Mouse (Mus musculus): Measurements from ENCODE around the gene Slc22a14.
A peak's percentile ranks its signal among the peaks of the same experiment; 100 is the strongest.

Gene Slc22a14

DNA sequence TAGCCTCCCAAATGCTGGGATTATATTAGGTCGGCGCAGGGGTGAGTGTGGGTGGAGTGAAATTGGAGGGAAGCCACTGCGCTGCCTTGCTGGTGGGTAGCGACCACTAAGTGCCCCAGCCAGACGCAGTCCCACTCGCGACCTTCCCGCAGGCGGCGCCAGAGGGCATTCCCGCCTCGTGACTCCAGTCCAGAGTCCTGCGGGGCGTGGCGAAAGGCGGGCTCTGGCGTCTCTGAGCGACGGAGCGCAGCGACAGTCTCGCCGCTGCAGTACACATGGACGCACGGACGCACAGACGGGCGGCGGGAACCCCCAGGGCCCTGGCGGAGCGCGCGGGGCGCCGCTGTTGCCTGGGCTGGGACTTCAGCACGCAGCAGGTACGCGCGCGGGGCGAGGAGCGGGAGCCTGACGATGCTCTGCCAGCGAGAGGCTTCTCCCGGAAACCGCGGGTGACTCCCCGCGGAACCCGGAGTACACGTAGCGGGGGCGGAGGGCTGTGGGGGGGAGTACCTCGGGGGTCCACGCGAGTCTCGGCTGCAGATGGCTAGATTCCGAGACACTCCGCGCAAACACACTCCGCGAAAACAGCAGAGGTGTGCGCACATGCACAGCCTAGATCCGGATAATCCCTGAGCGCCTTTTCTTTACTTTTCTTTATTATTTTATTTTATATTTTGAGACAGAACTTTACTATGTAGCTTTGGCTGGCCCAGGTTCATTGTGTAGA lies 7.9 kb downstream of the Slc22a14 start, which contains the start of gene Xylb:
TSS of gene Xylb (plus strand) at position 51 of the 727 bp plus-strand sequence.
- DNase-seq (ENCODE audit: extremely low read depth, low read depth), result peak; percentile 66

DNA sequence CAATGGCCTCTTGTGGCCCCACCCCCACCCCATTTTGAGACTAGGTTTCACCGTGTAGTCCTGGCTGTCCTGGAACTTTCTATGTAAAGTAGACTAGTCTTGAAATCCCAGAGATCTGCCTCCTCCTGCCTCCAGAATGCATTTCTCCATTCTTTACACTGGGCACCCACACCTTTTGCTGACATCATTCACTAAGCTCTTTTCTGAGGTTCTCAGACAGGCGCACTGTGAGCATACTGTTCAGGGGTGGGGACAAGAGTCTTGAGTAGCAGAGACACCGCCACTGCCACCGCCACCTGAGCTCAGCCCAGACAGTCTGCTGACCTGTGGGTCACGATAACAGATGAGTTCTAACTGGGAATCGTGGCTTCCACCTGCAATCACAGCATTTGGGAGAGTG lies 9.4 kb downstream of the Slc22a14 start:
- DNase-seq (ENCODE audit: extremely low read depth, low read depth), result no peak

GRCm38 (mm10) chr9:119353926-119354325 lies 11.4 kb downstream of the Slc22a14 start:
- no peak for DNase-seq (ENCODE audit: extremely low read depth, low read depth)

- DNase-seq (ENCODE audit: extremely low read depth, low read depth), result no peak
Measured at GRCm38 (mm10) chr9:119352060-119352459, 13.3 kb downstream of the Slc22a14 start.

DNA sequence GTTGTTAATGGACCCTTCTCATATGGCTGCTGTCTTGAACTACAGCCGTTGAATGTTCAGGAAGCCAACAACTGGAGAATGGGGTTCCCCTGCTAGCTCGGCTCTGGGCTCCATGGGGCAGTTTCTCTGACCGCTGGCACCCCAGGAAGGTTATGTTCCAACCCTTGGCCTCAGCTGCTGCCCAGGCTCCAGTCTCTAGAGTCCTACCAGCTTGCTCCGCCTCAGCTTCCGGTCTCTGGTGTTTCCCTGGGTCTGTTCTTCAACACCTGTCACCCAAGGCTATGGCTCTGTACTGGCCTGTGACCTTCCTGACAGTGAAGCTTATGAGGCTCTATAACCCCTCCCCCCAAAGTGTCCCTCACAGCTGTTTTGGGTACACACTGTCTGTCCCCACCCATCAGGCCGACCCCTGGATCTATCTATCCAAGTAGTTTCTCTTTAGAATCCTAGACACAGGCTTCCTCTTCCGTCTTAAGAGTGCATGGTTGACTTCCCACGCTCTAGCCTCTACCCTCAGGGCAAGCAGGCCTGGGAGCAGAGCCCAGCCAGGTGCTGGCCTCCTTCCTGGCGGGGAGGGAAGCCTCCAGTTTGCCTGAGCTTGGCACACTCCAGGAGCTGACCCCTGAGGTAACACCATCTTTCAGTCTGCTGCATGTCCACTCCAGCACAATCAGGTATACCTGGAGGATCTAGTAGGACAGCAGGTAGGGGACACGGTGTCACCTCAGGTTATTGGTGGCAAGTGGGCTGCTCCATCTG lies 14.2 kb downstream of the Slc22a14 start:
- DNase-seq (ENCODE audit: extremely low read depth, low read depth), result no peak

DNA sequence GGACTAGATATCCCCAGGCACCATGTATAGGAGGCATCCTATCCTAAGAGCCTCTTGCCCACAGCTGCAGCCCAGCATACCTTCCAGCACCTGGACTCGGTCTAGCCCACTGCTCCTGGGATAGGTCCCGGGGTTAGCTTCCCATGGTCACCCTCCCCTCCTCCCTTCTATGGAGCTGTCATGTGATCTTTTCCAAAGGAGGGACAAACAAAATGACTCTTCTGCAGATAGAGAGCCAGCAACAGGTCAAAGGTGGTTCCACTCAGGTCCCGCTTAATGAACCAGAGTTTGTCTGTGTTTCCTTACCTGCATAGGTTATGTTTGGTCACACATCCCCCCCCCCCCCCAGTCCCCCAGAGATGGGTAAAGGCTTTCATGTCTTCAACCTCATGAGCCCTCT lies 14.8 kb downstream of the Slc22a14 start:
- DNase-seq (ENCODE audit: extremely low read depth, low read depth), result no peak

DNA sequence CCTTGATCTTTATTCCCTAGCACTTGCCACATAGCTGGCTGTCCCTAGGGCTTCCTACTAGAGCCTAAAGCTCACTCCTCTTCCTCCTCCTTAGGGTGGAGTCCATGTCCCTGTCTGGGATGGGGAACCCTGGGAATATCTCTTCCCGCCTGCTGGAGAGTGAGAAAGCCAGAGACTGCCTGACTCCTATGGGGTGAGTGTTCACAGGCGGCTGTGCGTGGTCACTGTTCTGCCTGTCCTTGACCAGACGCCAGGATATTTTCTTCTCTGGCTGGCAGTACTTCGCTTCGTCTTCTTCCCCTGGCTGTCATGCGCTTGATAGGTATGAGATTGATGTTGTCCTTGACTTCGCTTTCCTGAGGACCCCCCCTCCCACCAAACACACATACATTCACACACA lies 19.0 kb downstream of the Slc22a14 start:
- DNase-seq (ENCODE audit: extremely low read depth, low read depth), result no peak

- DNase-seq (ENCODE audit: extremely low read depth, low read depth), result no peak
Measured at GRCm38 (mm10) chr9:119342728-119343127, 22.6 kb downstream of the Slc22a14 start.

- DNase-seq (ENCODE audit: extremely low read depth, low read depth), result peak; percentile 97
Measured at GRCm38 (mm10) chr9:119340909-119341816, 24.2 kb downstream of the Slc22a14 start, which contains the start of gene Myd88. Gene Myd88, minus strand, starts transcription at chr9:119341411.

DNA sequence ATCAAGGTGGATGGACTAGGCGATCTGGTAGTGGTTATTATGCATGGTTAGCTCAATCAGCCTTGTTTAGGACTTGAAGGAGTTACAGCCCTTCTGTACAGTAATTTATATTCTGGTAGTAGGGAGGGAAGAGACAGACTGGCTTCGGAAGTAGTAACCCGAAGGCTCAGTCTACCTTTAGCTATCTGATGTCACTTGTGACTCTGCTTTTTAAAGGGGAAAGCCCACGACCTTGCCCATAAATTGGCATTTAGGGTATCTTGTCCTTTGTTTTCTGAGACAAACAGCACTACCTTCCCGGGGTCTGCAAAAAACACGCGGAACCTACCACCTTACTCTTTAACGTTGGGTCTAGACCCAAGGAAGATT lies 25.2 kb downstream of the Slc22a14 start:
- DNase-seq (ENCODE audit: extremely low read depth, low read depth), result no peak

DNA sequence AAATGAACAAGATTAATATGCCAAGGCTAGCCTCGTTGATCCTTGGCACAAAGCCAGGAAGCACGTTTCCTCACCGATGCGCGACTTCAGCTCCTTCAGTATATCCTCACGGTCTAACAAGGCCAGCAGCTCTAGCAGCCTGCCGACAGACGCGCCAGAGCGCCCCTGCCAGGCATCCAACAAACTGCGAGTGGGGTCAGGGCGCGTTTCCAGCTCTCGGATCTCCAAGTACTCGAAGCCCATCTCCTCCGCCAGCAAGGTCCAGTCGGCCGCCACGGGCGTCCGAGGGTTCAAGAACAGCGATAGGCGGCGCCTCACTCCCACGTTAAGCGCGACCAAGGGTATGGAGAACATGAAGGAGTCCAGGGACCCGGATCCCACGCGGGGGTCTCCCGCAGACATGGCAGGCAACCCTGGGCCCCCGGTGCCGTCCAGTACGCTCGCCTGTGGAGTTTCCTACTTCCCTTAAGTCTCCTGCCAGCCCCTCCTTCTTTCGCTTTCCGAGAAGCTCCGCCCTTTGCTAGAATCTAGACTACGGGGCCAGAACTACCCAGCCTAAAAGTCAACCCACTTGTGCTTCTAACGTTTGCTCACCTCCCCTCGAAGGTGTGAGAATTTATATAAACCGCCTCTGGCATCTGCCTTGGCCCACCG lies 25.7 kb downstream of the Slc22a14 start, which contains the start of gene Acaa1a:
TSS of gene Acaa1a (plus strand) at position 119 of the 654 bp plus-strand sequence.
- DNase-seq (ENCODE audit: extremely low read depth, low read depth), result peak; percentile 82

DNA sequence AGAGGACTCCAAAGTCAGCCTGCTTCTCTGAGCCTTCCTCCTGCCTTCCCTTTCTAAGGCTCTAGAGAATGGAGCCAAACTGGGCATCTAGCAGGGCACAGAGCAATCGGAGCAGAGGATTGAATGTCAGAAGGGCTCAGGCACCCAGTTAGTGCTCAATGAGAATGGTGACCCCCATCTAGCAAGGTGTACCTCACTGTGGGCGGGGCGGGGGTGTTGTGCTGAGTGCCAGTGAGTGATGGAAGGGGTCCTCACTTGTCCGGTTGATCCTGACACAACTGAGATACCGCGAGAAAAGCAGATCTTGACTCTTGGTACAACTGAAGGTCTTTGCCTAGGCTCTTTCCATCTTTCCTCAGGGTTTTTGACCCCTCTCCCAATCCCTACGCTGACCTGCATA lies 26.2 kb downstream of the Slc22a14 start:
- no peak for DNase-seq (ENCODE audit: extremely low read depth, low read depth)

DNA sequence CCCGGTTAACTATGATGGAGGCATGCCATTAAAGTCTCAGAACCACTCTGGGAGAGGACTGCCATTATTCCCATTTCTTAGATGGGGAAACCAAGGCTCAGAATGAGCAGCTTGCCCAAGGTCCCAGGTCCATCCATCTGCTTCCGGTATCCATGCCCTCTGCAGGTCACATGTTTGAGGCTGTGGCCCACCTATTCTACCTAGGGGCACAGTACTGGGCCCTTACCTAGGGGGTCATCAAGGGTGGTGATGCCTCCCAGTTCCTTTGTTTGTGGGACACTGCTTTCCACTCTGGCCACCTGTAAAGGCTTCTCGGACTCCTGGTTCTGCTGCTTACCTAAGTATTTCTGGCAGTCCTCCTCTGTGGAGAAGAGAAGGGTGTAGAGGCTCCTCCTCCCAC lies 27.0 kb downstream of the Slc22a14 start:
- no peak for DNase-seq (ENCODE audit: extremely low read depth, low read depth)

- no peak for DNase-seq (ENCODE audit: extremely low read depth, low read depth)
Measured at GRCm38 (mm10) chr9:119337842-119338241, 27.5 kb downstream of the Slc22a14 start.

DNA sequence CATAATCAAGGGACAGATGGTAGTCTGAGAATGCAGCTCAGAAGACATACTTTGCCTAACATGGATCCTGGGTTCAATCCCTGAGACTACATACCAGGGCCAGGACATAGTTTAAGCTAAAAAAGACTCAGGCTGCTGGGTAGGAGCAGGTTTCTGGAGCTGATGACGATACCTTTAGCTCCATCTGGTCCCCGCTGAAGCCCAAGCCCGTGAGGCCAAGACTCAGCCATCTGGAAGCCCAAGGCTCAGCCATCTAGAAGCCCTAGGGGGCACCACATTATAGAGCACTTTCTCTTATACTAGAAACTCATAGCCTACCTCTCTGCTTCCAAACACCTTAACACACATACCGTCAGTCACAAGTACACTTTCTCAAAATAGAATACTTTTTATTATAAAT lies 29.8 kb downstream of the Slc22a14 start:
- no peak for DNase-seq (ENCODE audit: extremely low read depth, low read depth)

- DNase-seq (ENCODE audit: extremely low read depth, low read depth), result no peak
Measured at GRCm38 (mm10) chr9:119334834-119335233, 30.5 kb downstream of the Slc22a14 start.

- peak; percentile 84 for DNase-seq (ENCODE audit: extremely low read depth, low read depth)
Measured at GRCm38 (mm10) chr9:119334324-119334723, 31.0 kb downstream of the Slc22a14 start.

DNA sequence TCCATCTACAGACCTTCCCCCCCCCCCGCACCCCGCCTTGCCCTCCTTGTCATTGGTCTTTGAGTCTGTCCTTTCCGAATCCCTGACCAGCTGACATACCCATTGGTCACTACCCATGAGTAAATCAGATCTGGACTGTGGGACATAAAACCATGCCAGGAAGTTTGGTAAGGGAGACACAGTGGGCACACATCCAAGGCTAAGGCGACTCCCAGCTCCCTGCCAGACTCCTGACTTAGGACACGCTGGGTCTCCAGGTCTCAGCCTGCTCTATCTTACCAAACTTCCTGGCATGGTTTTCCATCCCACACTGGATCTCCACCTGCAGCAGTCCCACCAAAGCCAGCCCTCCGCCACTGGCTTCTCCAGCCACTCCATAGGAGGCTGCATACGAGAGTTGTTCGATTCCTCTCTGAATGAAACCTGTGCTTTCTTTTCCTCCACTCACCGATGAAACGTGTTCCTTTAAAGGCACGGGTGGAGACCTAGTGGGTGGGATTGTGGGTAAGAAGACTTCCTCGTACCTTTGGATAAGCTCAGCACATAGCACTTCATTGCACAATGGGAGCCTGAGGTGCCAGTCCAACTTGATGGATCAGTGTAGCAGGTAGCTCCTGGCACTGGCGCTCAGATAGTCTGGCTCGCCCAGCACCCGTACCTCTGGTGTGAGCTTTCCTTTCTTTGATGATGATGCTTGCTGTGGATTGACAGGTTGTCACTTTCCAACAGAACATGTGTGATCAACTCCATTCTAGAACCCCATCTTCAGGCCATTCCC lies 35.0 kb downstream of the Slc22a14 start:
- DNase-seq (ENCODE audit: extremely low read depth, low read depth), result no peak

DNA sequence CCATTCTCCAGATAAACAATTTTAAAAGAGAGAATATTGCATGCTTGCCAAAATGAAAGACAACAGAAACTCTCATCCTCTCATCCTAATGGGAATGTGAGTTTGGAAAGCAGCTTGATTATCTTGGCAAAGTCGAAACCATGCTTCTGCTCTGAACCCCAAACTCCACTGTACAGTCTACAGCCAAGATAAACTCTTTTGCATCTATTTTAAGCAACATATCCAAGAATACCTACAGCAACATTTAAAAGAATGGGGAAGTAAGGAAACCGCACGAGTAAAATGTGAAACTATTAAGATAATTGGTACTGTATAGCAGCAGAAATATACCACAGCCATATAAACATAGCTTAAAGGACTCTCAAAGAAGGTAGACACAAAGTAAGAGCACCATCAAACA lies 36.9 kb downstream of the Slc22a14 start:
- peak; percentile 96 for DNase-seq (ENCODE audit: extremely low read depth, low read depth)

- DNase-seq (ENCODE audit: extremely low read depth, low read depth), result no peak
Measured at GRCm38 (mm10) chr9:119324130-119324529, 41.2 kb downstream of the Slc22a14 start.

All from MEL-GATA-1-ER (cell line).